Mouse (Mus musculus): ENCODE measurements around the gene Parvb. TPM values are rescaled to one million over a fixed set of nuclear protein-coding genes. Genes with fewer than 3 reads are reported as not detected.
A peak's percentile ranks its signal among the peaks of the same experiment; 100 is the strongest.

Gene Parvb
- 4.9 and 6.0 TPM in 2 replicates for polyA plus RNA-seq (2015; fragmentation: Nextera tagmentation; extraction: Ambion mirVana)

GRCm38 (mm10) chr15:84231721-84232561 lies at the start of gene Parvb:
Gene Parvb, plus strand, starts transcription at chr15:84232043.
- H3K36me3 ChIP-seq (replicated peaks; ENCODE audit: insufficient read depth, low read length), result no peaks in the 10 kb centered on the region
- peak; percentile 64 for ATAC-seq
- WGBS (ENCODE audit: insufficient replicate concordance), result 3% methylated on average over 49 of the region's 53 CpGs
- TF ChIP-seq EP300 (IDR thresholded peaks at IDR 0.05; ENCODE audit: low read depth) (no peak), CTCF (IDR thresholded peaks at IDR 0.05; ENCODE audit: low read depth) (no peak)
- H3K9me3 ChIP-seq (ENCODE audit: low read length), result no peaks in the 10 kb centered on the region
- DNase-seq, result peak; percentile 64
- peak within 1 kb of the TSS; percentile 59 for H3K4me3 ChIP-seq (ENCODE audit: low read depth, low read length)
- peaks cover 25% of the 10 kb centered on the region for H3K4me1 ChIP-seq (ENCODE audit: insufficient read depth)
- 0 out of 2 replicates have a peak, but pooled peaks cover 11% of the 10 kb centered on the region for H3K27me3 ChIP-seq (ENCODE audit: insufficient read depth, low read length)
- peak within 1 kb of the TSS; percentile 47 for H3K9ac ChIP-seq (replicated peaks)
- peak within 1 kb of the TSS; percentile 64 for H3K27ac ChIP-seq (ENCODE audit: low read depth)
- peak within 1 kb of the TSS; percentile 86 for H3K4me2 ChIP-seq (ENCODE audit: low read depth, low read length)

GRCm38 (mm10) chr15:84183967-84184366 lies 47.9 kb upstream of the Parvb start:
- no peak for TF ChIP-seq EP300 (IDR thresholded peaks at IDR 0.05; ENCODE audit: low read depth)
- TF ChIP-seq CTCF (IDR thresholded peaks at IDR 0.05; ENCODE audit: low read depth), result no peak
- Histone ChIP-seq H3K4me2 (ENCODE audit: low read depth, low read length) (no peak overlapping the region), H3K4me3 (ENCODE audit: low read depth, low read length) (no peak overlapping the region), H3K9ac (replicated peaks) (no peak overlapping the region), H3K27ac (ENCODE audit: low read depth) (peak overlapping the region; percentile 39), H3K27me3 (ENCODE audit: insufficient read depth, low read length) (no peaks in the 10 kb centered on the region), H3K36me3 (replicated peaks; ENCODE audit: insufficient read depth, low read length) (peaks cover 4% of the 10 kb centered on the region), H3K4me1 (ENCODE audit: insufficient read depth) (peaks cover 2% of the 10 kb centered on the region; the same call in 1 of the 2 replicates), H3K9me3 (ENCODE audit: low read length) (no peaks in the 10 kb centered on the region)
- 11% methylated on average over 1 of the region's 1 CpGs for WGBS (ENCODE audit: insufficient replicate concordance)
- ATAC-seq, result peak; percentile 63; the same call in 1 of the 2 replicates
- DNase-seq, result peak; percentile 39

GRCm38 (mm10) chr15:84186196-84186595 lies 45.6 kb upstream of the Parvb start:
- DNase-seq (no peak), ATAC-seq (no peak)
- Histone ChIP-seq H3K9ac (replicated peaks) (no peak overlapping the region), H3K9me3 (ENCODE audit: low read length) (no peaks in the 10 kb centered on the region), H3K36me3 (replicated peaks; ENCODE audit: insufficient read depth, low read length) (peaks cover 4% of the 10 kb centered on the region), H3K27me3 (ENCODE audit: insufficient read depth, low read length) (no peaks in the 10 kb centered on the region), H3K27ac (ENCODE audit: low read depth) (no peak overlapping the region), H3K4me2 (ENCODE audit: low read depth, low read length) (no peak overlapping the region), H3K4me3 (ENCODE audit: low read depth, low read length) (no peak overlapping the region), H3K4me1 (ENCODE audit: insufficient read depth) (peaks cover 10% of the 10 kb centered on the region)
- WGBS (ENCODE audit: insufficient replicate concordance), result 51% methylated on average over 4 of the region's 4 CpGs
- TF ChIP-seq CTCF (IDR thresholded peaks at IDR 0.05; ENCODE audit: low read depth) (no peak), EP300 (IDR thresholded peaks at IDR 0.05; ENCODE audit: low read depth) (no peak)

GRCm38 (mm10) chr15:84188887-84189530 lies 42.8 kb upstream of the Parvb start:
- H3K27me3 ChIP-seq (ENCODE audit: insufficient read depth, low read length), result no peaks in the 10 kb centered on the region
- no peak overlapping the region for H3K4me2 ChIP-seq (ENCODE audit: low read depth, low read length)
- ATAC-seq, result no peak
- no peak overlapping the region for H3K9ac ChIP-seq (replicated peaks)
- peaks cover 20% of the 10 kb centered on the region for H3K4me1 ChIP-seq (ENCODE audit: insufficient read depth)
- 78% methylated on average over 2 of the region's 2 CpGs for WGBS (ENCODE audit: insufficient replicate concordance)
- no peak overlapping the region for H3K4me3 ChIP-seq (ENCODE audit: low read depth, low read length)
- H3K9me3 ChIP-seq (ENCODE audit: low read length), result no peaks in the 10 kb centered on the region
- TF ChIP-seq CTCF (IDR thresholded peaks at IDR 0.05; ENCODE audit: low read depth) (no peak), EP300 (IDR thresholded peaks at IDR 0.05; ENCODE audit: low read depth) (no peak)
- no peak for DNase-seq
- H3K36me3 ChIP-seq (replicated peaks; ENCODE audit: insufficient read depth, low read length), result peaks cover 4% of the 10 kb centered on the region
- H3K27ac ChIP-seq (ENCODE audit: low read depth), result no peak overlapping the region

- no peaks in the 10 kb centered on the region for H3K9me3 ChIP-seq (ENCODE audit: low read length)
- no peak overlapping the region for H3K27ac ChIP-seq (ENCODE audit: low read depth)
- H3K4me2 ChIP-seq (ENCODE audit: low read depth, low read length), result no peak overlapping the region
- no peak overlapping the region for H3K4me3 ChIP-seq (ENCODE audit: low read depth, low read length)
- peaks cover 2% of the 10 kb centered on the region for H3K36me3 ChIP-seq (replicated peaks; ENCODE audit: insufficient read depth, low read length)
- H3K27me3 ChIP-seq (ENCODE audit: insufficient read depth, low read length), result no peaks in the 10 kb centered on the region
- WGBS (ENCODE audit: insufficient replicate concordance), result 38% methylated on average over 3 of the region's 3 CpGs
- peaks cover 17% of the 10 kb centered on the region for H3K4me1 ChIP-seq (ENCODE audit: insufficient read depth)
- no peak for DNase-seq
- ATAC-seq, result 0 out of 2 replicates have a peak, but pooled peaks have one; percentile 5
- no peak overlapping the region for H3K9ac ChIP-seq (replicated peaks)
- TF ChIP-seq CTCF (IDR thresholded peaks at IDR 0.05; ENCODE audit: low read depth) (no peak), EP300 (IDR thresholded peaks at IDR 0.05; ENCODE audit: low read depth) (no peak)
Measured at GRCm38 (mm10) chr15:84189881-84190280, 42.0 kb upstream of the Parvb start.

GRCm38 (mm10) chr15:84191724-84192057 lies 40.2 kb upstream of the Parvb start:
- DNase-seq (no peak), ATAC-seq (no peak)
- 2% methylated on average over 9 of the region's 9 CpGs for WGBS (ENCODE audit: insufficient replicate concordance)
- Histone ChIP-seq H3K9me3 (ENCODE audit: low read length) (no peaks in the 10 kb centered on the region), H3K27me3 (ENCODE audit: insufficient read depth, low read length) (no peaks in the 10 kb centered on the region), H3K27ac (ENCODE audit: low read depth) (peak overlapping the region; percentile 99), H3K9ac (replicated peaks) (peak overlapping the region; percentile 78), H3K4me2 (ENCODE audit: low read depth, low read length) (peak overlapping the region; percentile 82), H3K4me1 (ENCODE audit: insufficient read depth) (peaks cover 17% of the 10 kb centered on the region), H3K4me3 (ENCODE audit: low read depth, low read length) (peak overlapping the region; percentile 87), H3K36me3 (replicated peaks; ENCODE audit: insufficient read depth, low read length) (0 out of 2 replicates have a peak, but pooled peaks cover 6% of the 10 kb centered on the region)
- TF ChIP-seq CTCF (IDR thresholded peaks at IDR 0.05; ENCODE audit: low read depth) (no peak), EP300 (IDR thresholded peaks at IDR 0.05; ENCODE audit: low read depth) (no peak)
